Mouse (Mus musculus) Patski (cell line): ENCODE data around the gene Acot13. TPM values are rescaled to one million over a fixed set of nuclear protein-coding genes. Genes with fewer than 3 reads are reported as not detected.
A peak's percentile ranks its signal among the peaks of the same experiment; 100 is the strongest.

ENCODE experiments used
- ATAC-seq: fragments of 100-300 bp; one replicate; pipeline ENCODE4 v1.8.0; 2021
- CTCF ChIA-PET: fragments of 350-600 bp; sonication (Branson Sonifier 250); formaldehyde crosslinking; loops from one replicate; lab custom pipeline; 2022; ENCODE audit warnings: inconsistent platforms; lab: Charles Lee
- POLR2A ChIA-PET: fragments of 350-600 bp; sonication (Branson Sonifier 250); formaldehyde crosslinking; loops from one replicate; lab custom pipeline; 2022; ENCODE audit warnings: antibody characterized with exemption, inconsistent platforms; lab: Charles Lee
- DNase-seq: peaks from one replicate; pipeline ENCODE4 v3.0.0-alpha.2; 2011; ENCODE audit warnings: low read depth, low spot score
- H3K27me3 ChIP-seq: fragments of 371-371 bp; one replicate; pipeline ENCODE4 v1.5.1; 2021
- CTCF ChIP-seq: fragments of 100-300 bp; IDR thresholded peaks from one replicate; pipeline ENCODE4 v1.5.1; 2021
- in situ Hi-C: fragments of 300-500 bp; cut with MboI; formaldehyde crosslinking; loops from 3 replicates; pipeline ENCODE4 v1.11.1; 2018; ENCODE audit warnings: low pct_unique_long_range_greater_than_20kb, mixed read lengths
- polyA plus RNA-seq: library from polyadenylated mRNA; unstranded; gene quantifications from one replicate; pipeline ENCODE4 v1.2.3, GENCODE M21; 2021

Gene Acot13
- 132 TPM for polyA plus RNA-seq

DNA sequence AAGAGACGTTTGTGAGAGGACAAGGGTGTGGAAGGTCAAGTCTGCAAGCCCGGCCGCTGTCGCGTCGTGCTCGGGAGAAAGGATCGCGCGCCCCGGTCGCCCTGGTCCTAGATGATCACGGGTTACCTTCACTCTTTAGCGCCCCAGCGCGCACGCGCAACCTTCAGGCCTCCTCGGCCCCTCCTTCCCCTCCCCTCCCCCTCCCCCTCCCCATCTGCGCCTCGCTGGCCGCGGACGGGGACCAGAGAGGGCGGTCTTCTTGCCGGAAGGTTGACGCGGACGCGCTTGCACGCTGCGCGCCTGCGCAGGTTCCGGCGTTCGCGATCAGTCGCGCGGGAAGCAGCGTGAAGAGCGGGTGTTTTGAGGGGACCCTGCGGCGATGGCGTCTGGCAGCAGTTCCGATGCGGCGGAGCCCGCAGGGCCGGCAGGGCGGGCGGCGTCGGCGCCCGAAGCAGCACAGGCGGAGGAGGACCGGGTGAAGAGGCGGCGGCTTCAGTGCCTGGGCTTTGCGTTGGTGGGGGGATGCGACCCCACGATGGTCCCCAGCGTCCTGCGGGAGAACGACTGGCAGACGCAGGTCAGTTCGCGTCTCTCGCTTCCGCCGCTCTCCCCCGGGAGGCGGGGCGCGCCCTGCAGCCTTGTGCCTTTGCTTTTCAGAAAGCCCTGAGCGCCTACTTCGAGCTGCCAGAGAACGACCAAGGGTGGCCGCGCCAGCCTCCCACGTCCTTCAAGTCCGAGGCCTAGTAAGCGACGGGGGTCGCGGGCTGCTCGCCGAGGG, at the start of gene Acot13, which contains the start of gene Tdp2:
Gene Acot13, minus strand, starts transcription at position 188 of the 778 bp plus-strand sequence.
Gene Tdp2, plus strand, starts transcription at position 327 of the 778 bp plus-strand sequence.
- CTCF ChIA-PET: no interaction called here
- in situ Hi-C loops: no loop called here
- POLR2A ChIA-PET: no interaction called here
- peak; percentile 87 for ATAC-seq
- no peaks in the 10 kb centered on the region for H3K27me3 ChIP-seq
- peak; percentile 82 for DNase-seq
- no peak for TF ChIP-seq CTCF

DNA sequence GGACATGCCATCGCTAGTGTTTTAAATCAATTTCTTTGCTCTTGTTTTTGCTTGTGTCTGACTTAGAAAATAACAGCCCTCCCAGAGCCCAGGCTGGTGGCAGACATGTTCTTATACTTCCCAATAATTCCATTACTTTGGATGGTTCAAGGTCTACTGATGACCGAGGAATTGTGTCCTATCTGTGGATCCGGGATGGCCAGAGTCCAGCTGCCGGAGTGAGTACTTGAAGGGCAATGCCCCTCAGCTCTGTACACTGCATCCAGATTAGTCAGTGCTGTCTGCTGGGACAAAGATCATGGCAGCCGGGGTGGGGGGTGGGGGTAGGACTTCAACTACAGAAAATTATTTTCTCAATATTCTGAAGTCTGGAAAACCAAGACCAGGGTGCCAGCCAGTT, 49.4 kb upstream of the Acot13 start:
- no peaks in the 10 kb centered on the region for H3K27me3 ChIP-seq
- no peak for ATAC-seq
- TF ChIP-seq CTCF: no peak
- DNase-seq: no peak
- ChIA-PET CTCF (interaction anchor here (1.0 kb wide), 1 partner anchor 10 kb away, joined by 3 read pairs; no protein-coding TSS in a partner anchor), POLR2A (no interaction called here)
- in situ Hi-C loops: no loop called here

DNA sequence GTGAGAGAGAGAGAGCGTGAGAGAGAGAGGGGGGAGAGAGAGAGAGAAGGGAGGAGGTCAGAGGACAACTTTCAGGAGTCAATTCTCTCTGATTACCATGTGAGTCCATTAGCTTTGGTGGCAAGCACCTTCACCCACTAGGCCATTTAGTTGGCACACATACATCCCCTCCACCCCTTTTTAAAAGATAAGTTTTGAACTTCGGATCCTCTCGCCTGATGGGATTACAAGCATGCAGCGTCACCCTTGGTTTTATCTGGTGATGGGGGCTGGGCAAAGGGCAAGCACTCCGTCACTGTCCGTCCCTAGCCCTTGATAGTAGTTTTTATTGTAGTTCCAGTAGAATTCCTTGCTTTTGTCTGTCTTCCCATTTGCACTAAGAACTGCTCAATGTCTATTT, 48.9 kb upstream of the Acot13 start:
- ATAC-seq (no peak), DNase-seq (no peak)
- no peak for TF ChIP-seq CTCF
- H3K27me3 ChIP-seq: no peaks in the 10 kb centered on the region
- ChIA-PET CTCF (no interaction called here), POLR2A (no interaction called here)
- in situ Hi-C loops: no loop called here

DNA sequence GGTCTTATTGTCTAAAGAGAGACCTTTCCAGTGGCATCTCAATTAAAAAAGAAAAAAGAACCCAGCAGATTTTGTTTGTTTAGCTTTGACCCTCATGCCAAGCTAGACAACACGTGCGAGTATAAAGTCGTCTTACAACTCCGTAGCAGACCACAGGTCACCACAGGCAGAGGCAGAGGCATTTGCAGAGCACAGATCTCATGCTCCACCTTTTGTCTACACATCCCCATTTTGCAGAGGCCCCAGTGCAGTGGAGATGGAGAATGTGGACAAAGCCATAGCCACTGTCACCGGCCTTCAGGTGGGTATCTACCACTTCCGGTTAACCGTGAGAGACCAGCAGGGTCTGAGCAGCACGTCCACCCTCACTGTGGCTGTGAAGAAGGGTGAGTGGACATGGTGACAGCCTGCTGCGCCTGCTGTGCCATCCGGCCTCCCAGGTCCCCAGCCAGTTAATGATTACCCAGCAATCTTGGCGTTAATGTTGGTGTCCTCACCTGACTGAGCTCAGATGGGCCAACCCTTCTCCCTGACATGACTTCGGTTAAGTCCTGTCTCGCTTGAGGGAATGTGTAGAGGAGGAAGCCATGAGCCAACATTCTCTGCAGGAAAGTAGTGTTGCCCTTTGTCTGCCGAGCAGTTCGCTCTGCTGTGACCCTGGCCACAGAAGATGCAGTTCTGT, 48.2 kb upstream of the Acot13 start:
- TF ChIP-seq CTCF: no peak
- in situ Hi-C loops: no loop called here
- H3K27me3 ChIP-seq: no peaks in the 10 kb centered on the region
- CTCF ChIA-PET: interaction anchor here (0.7 to 1.4 kb wide), 2 partner anchors 31 to 41 kb away, joined by 3 read pairs; no protein-coding TSS in a partner anchor
- DNase-seq (peak; percentile 73), ATAC-seq (peak; percentile 91)
- POLR2A ChIA-PET: no interaction called here

DNA sequence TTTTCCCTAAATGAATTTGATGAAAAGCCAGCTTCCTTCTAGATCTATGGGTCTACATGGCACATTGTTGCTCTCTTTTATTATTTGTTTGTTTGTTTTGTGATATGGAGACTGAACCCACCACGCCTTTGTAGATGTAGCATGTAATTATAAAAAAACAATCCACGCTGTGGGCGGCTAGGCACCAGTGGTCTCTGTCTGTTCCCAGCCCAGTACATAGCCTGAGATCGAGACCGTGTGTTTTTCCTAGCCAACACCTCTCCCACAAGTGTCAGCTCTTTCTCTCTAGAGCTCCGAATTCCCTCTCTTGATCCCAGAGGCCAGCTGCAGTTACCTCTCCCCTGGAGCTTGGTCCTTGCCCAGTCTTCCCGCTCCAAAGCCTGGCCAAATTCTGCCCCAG, 36.9 kb upstream of the Acot13 start:
- in situ Hi-C loops: no loop called here

DNA sequence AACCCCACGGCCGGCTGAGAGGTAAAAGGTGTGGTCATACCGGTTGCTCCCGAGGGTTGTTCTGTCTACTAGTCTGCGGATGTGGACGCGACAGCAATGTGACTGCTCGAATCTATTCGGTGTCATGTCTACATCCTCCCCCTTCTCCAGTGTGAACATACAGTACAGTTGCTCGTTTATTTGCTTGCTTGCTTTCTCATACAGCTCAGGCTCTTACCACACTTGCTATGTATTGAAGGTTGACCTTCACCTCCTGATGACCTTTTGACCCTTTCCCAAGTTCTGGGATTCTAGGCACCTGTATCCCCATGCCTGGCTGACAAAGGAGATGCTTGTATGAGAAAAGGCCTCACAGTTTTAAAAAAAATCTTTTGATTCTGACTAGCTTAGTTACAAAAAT, 36.4 kb upstream of the Acot13 start:
- TF ChIP-seq CTCF: no peak
- POLR2A ChIA-PET: no interaction called here
- no peaks in the 10 kb centered on the region for H3K27me3 ChIP-seq
- CTCF ChIA-PET: interaction anchor here (1.3 kb wide), 1 partner anchor 10 kb away, joined by 3 read pairs; no protein-coding TSS in a partner anchor
- DNase-seq (no peak), ATAC-seq (no peak)
- in situ Hi-C loops: no loop called here

More for the DNA sequence above, 36.9 kb upstream of the Acot13 start:
- H3K27me3 ChIP-seq: no peaks in the 10 kb centered on the region
- no peak for TF ChIP-seq CTCF
- CTCF ChIA-PET: interaction anchor here (1.3 kb wide), 1 partner anchor 9 kb away, joined by 3 read pairs; no protein-coding TSS in a partner anchor
- ATAC-seq (no peak), DNase-seq (no peak)
- POLR2A ChIA-PET: no interaction called here

DNA sequence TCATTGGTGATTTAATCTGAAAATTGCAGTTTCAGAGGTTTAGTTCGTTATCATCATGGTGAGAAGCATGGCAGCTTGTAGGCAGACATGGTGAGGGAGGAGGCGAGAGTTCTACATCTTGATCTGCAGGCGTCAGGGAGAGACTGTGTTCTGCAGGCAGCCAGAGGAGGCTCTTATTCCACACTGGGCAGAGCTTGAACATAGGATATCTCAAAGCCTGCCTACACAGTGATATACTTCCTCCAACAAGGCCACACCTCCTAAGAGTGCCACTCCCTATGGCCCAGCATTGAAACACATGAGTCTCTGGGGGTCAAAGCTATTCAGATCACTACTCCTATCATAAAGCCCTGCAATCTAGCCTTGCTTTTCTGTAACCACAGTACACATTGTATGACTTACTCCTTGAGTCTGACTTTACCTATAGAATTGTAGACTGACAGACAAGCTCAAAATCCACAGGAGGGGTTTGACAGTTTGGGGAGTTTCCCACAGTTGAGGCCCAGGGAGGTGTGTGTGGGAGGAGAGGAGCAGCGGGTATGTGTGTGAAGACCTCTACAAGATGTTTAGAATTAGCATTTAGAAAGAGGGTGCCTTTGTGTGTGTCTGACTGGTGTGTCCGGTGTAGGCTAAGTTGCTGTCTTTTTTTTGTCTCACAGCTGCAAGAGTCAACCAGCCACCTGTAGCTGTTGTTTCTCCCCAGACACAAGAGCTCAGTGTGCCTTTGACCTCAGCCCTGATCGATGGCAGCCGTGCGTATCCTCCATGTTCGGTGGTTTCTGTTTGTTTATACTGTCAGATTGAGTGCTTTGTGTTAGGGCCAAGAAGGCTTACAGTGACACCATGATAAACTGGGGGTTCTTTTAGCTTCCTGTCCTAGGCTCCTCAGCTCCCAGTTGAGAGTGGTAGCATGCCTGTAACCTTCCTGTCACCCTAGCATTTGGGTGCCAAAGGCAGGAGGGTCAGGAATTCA, 35.4 kb upstream of the Acot13 start:
- in situ Hi-C loops: no loop called here
- no peaks in the 10 kb centered on the region for H3K27me3 ChIP-seq
- CTCF ChIA-PET: interaction anchor here (1.2 kb wide), 1 partner anchor 9 kb away, joined by 4 read pairs; no protein-coding TSS in a partner anchor
- TF ChIP-seq CTCF: no peak
- DNase-seq (no peak), ATAC-seq (no peak)
- POLR2A ChIA-PET: interaction anchor here (0.6 kb wide), 1 partner anchor 42 kb away, joined by 4 read pairs; no protein-coding TSS in a partner anchor

DNA sequence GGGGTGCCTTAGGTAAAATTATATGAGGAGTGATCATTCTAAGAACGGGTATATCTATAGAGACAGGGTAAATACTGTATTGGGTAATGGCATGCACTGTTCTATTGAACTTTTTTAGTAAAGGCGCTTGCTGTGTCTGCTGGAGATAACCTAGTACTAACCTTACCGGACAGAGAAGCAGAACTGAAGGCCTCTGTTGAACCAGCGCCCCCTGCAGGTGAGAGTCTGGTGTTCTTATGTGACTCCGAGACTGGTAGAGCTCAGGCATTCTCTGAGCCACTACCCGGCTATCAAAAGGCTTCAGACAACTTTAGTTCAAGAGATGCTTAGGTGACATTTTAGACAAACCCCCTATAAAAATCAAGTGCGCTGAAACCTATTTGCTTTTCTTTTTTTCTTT, 31.2 kb upstream of the Acot13 start:
- ChIA-PET POLR2A (no interaction called here), CTCF (no interaction called here)
- H3K27me3 ChIP-seq: no peaks in the 10 kb centered on the region
- peak; percentile 56 for TF ChIP-seq CTCF
- DNase-seq: no peak
- ATAC-seq: no peak
- in situ Hi-C loops: no loop called here

DNA sequence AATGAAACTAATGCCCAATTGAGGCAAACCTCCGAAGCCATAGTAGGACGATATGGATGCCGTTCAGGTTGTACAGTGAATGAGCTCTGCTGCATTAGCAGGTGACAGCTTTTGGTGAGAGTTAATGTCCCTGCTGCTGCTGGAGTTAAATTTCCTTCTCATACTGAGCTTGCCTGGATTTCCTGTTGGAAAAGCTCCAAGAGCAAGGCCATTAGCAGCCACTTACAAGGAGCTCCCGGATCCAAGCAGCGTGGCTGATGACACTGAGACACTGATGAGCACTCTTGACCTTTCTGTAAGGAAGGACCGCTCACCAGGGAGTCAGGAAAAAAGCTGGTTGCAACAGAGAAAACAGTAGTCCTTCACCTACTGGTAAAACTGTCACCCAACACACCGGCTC, 30.7 kb upstream of the Acot13 start:
- in situ Hi-C loops: no loop called here
- ATAC-seq (no peak), DNase-seq (peak; percentile 17)
- no peak for TF ChIP-seq CTCF
- CTCF ChIA-PET: interaction anchor here (0.8 kb wide), 1 partner anchor 13 kb away, joined by 3 read pairs; no protein-coding TSS in a partner anchor
- no peaks in the 10 kb centered on the region for H3K27me3 ChIP-seq
- POLR2A ChIA-PET: no interaction called here

DNA sequence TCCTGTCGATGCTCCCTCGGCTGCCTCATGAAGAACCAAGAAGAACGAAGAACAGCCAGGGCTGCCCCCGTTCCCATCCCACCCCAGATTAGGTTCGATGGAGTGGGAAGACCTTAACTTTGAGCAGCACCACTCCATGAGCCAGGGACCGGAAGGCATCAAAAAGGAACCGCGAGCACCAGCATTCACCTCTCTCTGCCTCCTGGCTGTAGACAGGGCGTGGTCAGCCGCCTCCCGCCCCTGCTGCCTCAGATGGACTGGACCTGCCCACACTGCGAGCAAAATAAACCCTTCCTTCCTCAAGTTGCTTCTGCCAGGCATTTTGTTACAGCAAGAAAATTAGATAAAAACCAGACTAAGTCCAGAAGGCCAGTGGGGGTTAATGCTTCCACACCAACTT, 29.7 kb upstream of the Acot13 start:
- CTCF ChIA-PET: interaction anchor here (0.9 kb wide), 1 partner anchor 11 kb away, joined by 3 read pairs; no protein-coding TSS in a partner anchor
- no peak for TF ChIP-seq CTCF
- ATAC-seq (no peak), DNase-seq (no peak)
- no peaks in the 10 kb centered on the region for H3K27me3 ChIP-seq
- in situ Hi-C loops: no loop called here
- POLR2A ChIA-PET: no interaction called here
